Mouse (Mus musculus) liver, postnatal 0 days (tissue): ENCODE measurements at regions not wholly inside any gene's neighbourhood (a gene's known extent, or its start where the extent isn't known, plus 50 kb on each side); places are given as distances from the start of the nearest gene placed in this dataset.

Experiments
- ATAC-seq: fragments of 200-750 bp; cut with Nextera tagmentation; 2 replicates; pipeline ENCODE4 v1.8.0; 2017; ENCODE audit warnings: mild to moderate bottlenecking, moderate library complexity
- DNase-seq: peaks from one replicate; pipeline ENCODE4 v3.0.0-alpha.2; 2016
- H3K27ac ChIP-seq: fragments of 300-500 bp; sonication (generic); 2 replicates; pipeline ENCODE4 v1.5.1; 2014; ENCODE audit warnings: antibody characterized with exemption, moderate library complexity, mild to moderate bottlenecking, low read depth
- H3K27me3 ChIP-seq: fragments of 300-500 bp; sonication (generic); 2 replicates; pipeline ENCODE4 v1.6.1; 2014; ENCODE audit warnings: low read length, control low read depth, mixed read lengths; ENCODE audit not compliant: insufficient read depth
- H3K36me3 ChIP-seq: fragments of 300-500 bp; sonication (generic); replicated peaks from 2 replicates; pipeline ENCODE4 v1.6.1; 2014; ENCODE audit warnings: mild to moderate bottlenecking, control low read depth, low read length, moderate library complexity, mixed read lengths; ENCODE audit not compliant: insufficient read depth
- H3K4me1 ChIP-seq: fragments of 300-500 bp; sonication (generic); 2 replicates; pipeline ENCODE4 v1.6.1; 2014; ENCODE audit warnings: antibody characterized with exemption, mild to moderate bottlenecking, control low read depth; ENCODE audit not compliant: insufficient read depth
- H3K4me2 ChIP-seq: fragments of 300-500 bp; sonication (generic); 2 replicates; pipeline ENCODE4 v1.6.1; 2014; ENCODE audit warnings: low read depth, mild to moderate bottlenecking, low read length, moderate library complexity, mixed read lengths
- H3K4me3 ChIP-seq: fragments of 300-500 bp; sonication (generic); 2 replicates; pipeline ENCODE4 v1.5.1; 2014; ENCODE audit warnings: low read depth, low read length
- H3K9ac ChIP-seq: fragments of 300-500 bp; sonication (generic); replicated peaks from 2 replicates; pipeline ENCODE4 v1.6.1; 2014; ENCODE audit warnings: mild to moderate bottlenecking, moderate library complexity
- H3K9me3 ChIP-seq: fragments of 300-500 bp; sonication (generic); 2 replicates; pipeline ENCODE4 v1.6.1; 2016; ENCODE audit warnings: mild to moderate bottlenecking, control low read depth, low read length, mixed read lengths
- CTCF ChIP-seq: sonication (generic); IDR thresholded peaks from 2 replicates; pipeline ENCODE4 v1.5.1; 2016; ENCODE audit warnings: antibody characterized with exemption, low read depth
- EP300 ChIP-seq: IDR thresholded peaks from 2 replicates; pipeline ENCODE4 v1.6.1; 2016; ENCODE audit warnings: antibody characterized with exemption, low read depth, mild to moderate bottlenecking
- WGBS: fragments of 180-500 bp; shearing (Covaris S2); extraction: QIAGEN DNeasy Blood & Tissue Kit; methylation state at CpG from one replicate; pipeline ENCODE4 v1.1.7; 2014; ENCODE audit not compliant: insufficient replicate concordance; 5-methylcytosine and 5-hydroxymethylcytosine counted together

DNA sequence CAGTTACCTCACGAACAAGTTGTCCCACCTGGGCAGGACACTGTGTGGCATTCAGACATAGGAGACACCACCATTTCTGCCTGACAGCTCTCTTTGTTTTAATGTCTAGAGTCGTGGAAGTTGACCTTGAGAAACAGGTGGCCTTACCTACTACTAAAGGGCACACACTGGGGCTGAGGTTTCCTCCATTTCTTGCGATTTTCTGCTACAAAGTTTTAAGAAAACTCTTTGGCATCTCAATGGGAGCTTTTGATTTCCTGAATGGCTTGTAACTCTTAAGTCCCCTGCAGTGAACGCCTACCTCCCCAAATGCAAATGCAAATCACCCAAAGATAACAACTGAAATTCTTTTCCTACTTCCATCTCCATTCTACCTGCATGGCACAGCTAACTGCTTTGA lies 273.4 kb upstream of the Bmp2 start:
- no peaks in the 10 kb centered on the region for H3K27me3 ChIP-seq
- H3K9ac ChIP-seq = no peak overlapping the region
- H3K9me3 ChIP-seq = no peaks in the 10 kb centered on the region
- no peak overlapping the region for H3K27ac ChIP-seq
- no peaks in the 10 kb centered on the region for H3K4me1 ChIP-seq
- ATAC-seq (no peak), DNase-seq (no peak)
- H3K4me2 ChIP-seq = no peak overlapping the region
- no peaks in the 10 kb centered on the region for H3K36me3 ChIP-seq
- TF ChIP-seq CTCF (no peak), EP300 (no peak)
- H3K4me3 ChIP-seq = no peak overlapping the region
- 53% methylated on average over 4 of the region's 4 CpGs for WGBS

- no peaks in the 10 kb centered on the region for H3K4me1 ChIP-seq
- 78% methylated on average over 4 of the region's 4 CpGs for WGBS
- no peaks in the 10 kb centered on the region for H3K27me3 ChIP-seq
- no peak overlapping the region for H3K9ac ChIP-seq
- no peaks in the 10 kb centered on the region for H3K9me3 ChIP-seq
- no peaks in the 10 kb centered on the region for H3K36me3 ChIP-seq
- no peak for TF ChIP-seq CTCF
- no peak for TF ChIP-seq EP300
- ATAC-seq (no peak), DNase-seq (no peak)
- no peak overlapping the region for H3K27ac ChIP-seq
- H3K4me3 ChIP-seq = no peak overlapping the region
- no peak overlapping the region for H3K4me2 ChIP-seq
Observed at GRCm38 (mm10) chr2:133279275-133279674, 272.7 kb upstream of the Bmp2 start.

- Histone ChIP-seq H3K9ac (no peak overlapping the region), H3K27ac (no peak overlapping the region), H3K4me2 (no peak overlapping the region), H3K4me3 (no peak overlapping the region), H3K27me3 (no peaks in the 10 kb centered on the region), H3K36me3 (no peaks in the 10 kb centered on the region), H3K4me1 (no peaks in the 10 kb centered on the region), H3K9me3 (no peaks in the 10 kb centered on the region)
- ATAC-seq (no peak), DNase-seq (no peak)
- TF ChIP-seq CTCF (no peak), EP300 (no peak)
- 74% methylated on average over 5 of the region's 5 CpGs for whole genome bisulfite sequencing
Observed at GRCm38 (mm10) chr2:133282692-133283091, 269.3 kb upstream of the Bmp2 start.

DNA sequence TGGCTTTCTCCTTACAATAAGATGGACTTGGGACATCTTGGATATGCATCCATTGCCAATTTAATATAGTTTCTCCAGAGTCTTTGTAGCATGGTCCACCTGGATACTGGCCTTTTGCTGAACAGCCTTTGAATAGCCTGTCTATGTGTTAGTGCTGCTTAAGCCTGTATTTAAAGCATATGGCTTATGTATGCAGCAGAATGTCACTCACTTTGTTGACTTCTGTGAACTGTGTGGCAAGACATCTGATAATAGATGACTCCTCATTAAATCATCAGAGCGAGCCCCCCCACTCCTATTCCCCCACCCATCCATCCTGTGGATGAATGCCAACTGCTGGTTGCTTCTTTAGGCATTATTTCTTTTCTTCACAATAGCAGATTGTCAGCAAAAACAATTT lies 268.2 kb upstream of the Bmp2 start:
- H3K27me3 ChIP-seq = no peaks in the 10 kb centered on the region
- H3K9me3 ChIP-seq = no peaks in the 10 kb centered on the region
- no peak overlapping the region for H3K4me2 ChIP-seq
- ATAC-seq = no peak
- no peak overlapping the region for H3K9ac ChIP-seq
- 63% methylated on average over 1 of the region's 1 CpGs for WGBS
- H3K4me3 ChIP-seq = no peak overlapping the region
- no peaks in the 10 kb centered on the region for H3K4me1 ChIP-seq
- H3K27ac ChIP-seq = no peak overlapping the region
- TF ChIP-seq EP300 (no peak), CTCF (no peak)
- DNase-seq = no peak
- H3K36me3 ChIP-seq = no peaks in the 10 kb centered on the region

- H3K27me3 ChIP-seq = no peaks in the 10 kb centered on the region
- no peak overlapping the region for H3K4me3 ChIP-seq
- H3K27ac ChIP-seq = no peak overlapping the region
- no peak for ATAC-seq
- H3K9ac ChIP-seq = no peak overlapping the region
- no peaks in the 10 kb centered on the region for H3K4me1 ChIP-seq
- 74% methylated on average over 7 of the region's 7 CpGs for WGBS
- no peak for TF ChIP-seq CTCF
- TF ChIP-seq EP300 = no peak
- no peak overlapping the region for H3K4me2 ChIP-seq
- DNase-seq = no peak
- H3K9me3 ChIP-seq = no peaks in the 10 kb centered on the region
- no peaks in the 10 kb centered on the region for H3K36me3 ChIP-seq
Observed at GRCm38 (mm10) chr2:133294136-133294535, 257.8 kb upstream of the Bmp2 start.

DNA sequence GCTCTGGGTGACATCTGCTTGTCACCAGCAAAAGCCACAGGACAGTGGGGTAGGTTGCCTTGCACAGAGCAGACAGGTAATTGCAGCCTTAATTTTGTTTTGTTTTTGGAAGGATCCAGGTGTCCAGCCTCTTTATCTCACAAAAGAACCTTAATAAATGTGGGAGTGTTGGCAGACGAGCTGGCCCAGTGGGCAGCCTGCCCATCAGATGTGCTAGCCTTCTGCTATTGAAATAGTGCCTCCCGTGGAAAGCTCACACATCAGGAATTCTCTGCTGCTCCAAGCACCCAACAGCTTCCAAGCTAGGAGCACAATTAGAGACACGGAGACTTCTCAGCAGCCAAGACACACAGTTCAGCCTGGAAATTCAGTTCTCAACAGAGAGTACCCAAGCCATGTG lies 246.0 kb upstream of the Bmp2 start:
- 61% methylated on average over 3 of the region's 3 CpGs for WGBS
- Histone ChIP-seq H3K9me3 (no peaks in the 10 kb centered on the region), H3K27ac (no peak overlapping the region), H3K36me3 (no peaks in the 10 kb centered on the region), H3K4me2 (no peak overlapping the region), H3K27me3 (no peaks in the 10 kb centered on the region), H3K4me1 (no peaks in the 10 kb centered on the region), H3K4me3 (no peak overlapping the region), H3K9ac (no peak overlapping the region)
- DNase-seq = no peak
- no peak for TF ChIP-seq CTCF
- TF ChIP-seq EP300 = no peak
- no peak for ATAC-seq

GRCm38 (mm10) chr2:133311001-133311400 lies 241.0 kb upstream of the Bmp2 start:
- Histone ChIP-seq H3K4me1 (no peaks in the 10 kb centered on the region), H3K9ac (no peak overlapping the region), H3K36me3 (no peaks in the 10 kb centered on the region), H3K4me3 (no peak overlapping the region), H3K4me2 (no peak overlapping the region), H3K27me3 (no peaks in the 10 kb centered on the region), H3K27ac (no peak overlapping the region), H3K9me3 (no peaks in the 10 kb centered on the region)
- 47% methylated on average over 1 of the region's 1 CpGs for WGBS
- TF ChIP-seq EP300 (no peak), CTCF (no peak)
- DNase-seq = no peak
- ATAC-seq = no peak
